Mouse (Mus musculus) B cell, adult 62 days (primary cell): ENCODE results near the gene Fam49a. TPM values are rescaled to one million over a fixed set of nuclear protein-coding genes. Genes with fewer than 3 reads are reported as not detected.

ENCODE experiments used
- total RNA-seq: library from RNA; stranded (reverse); gene quantifications from 4 replicates; pipeline ENCODE4 v1.2.4, GENCODE M21; 2023

The Fam49a gene
- 44.9 to 53.7 TPM (median 52.2 TPM) in 4 replicates for total RNA-seq

GRCm38 (mm10) chr12:12261987-12262971 lies at the start of gene Fam49a:
Gene Fam49a (plus strand): TSS chr12:12262139.

